Mouse (Mus musculus) stomach, adult 2 months (tissue): Measurements from ENCODE around the gene Gm28998. TPM values are rescaled to one million over a fixed set of nuclear protein-coding genes. Genes with fewer than 3 reads are reported as not detected.

Experiments
- polyA plus RNA-seq: library from polyadenylated mRNA; depleted of rRNA; stranded (reverse); fragments of >200 nt; gene quantifications from 2 replicates; pipeline ENCODE4 v1.2.3, GENCODE M21; 2012; rRNA removed

The Gm28998 gene
- polyA plus RNA-seq, result not detected in 2 replicates

DNA sequence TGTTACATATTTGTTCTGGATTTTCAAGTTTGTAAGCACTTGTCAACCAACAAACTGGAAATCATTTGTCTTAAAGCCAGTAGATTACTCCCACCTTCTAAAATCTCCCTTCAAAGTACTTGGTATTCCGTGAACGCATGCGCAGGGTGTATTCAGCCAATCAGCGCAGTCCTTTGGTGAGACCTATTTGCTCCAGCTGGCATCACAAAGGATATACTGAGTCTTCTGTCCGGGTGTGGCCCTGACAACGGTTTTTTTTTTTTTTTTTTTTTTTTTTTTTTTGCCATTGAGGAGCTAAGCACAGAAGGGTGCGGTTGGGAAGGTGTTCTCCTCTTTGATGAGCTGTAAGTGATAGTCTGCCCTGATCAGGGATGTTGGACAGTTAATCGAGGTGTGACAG is at the start of gene Gm28998:
Gene Gm28998, plus strand, starts transcription at position 301 of the 400 bp plus-strand sequence.

Other genes with a start within 250 kb of the Gm28998 start
- not detected in 2 replicates for gene Gm21244, start 84.5 kb upstream of the Gm28998 start, polyA plus RNA-seq
- gene Gm21788, start 151.2 kb downstream of the Gm28998 start, polyA plus RNA-seq, result not detected in 2 replicates